Mouse (Mus musculus): ENCODE results near the gene Lcn10. TPM values are rescaled to one million over a fixed set of nuclear protein-coding genes. Genes with fewer than 3 reads are reported as not detected.

Lcn10 gene
- polyA plus RNA-seq, 1 experiment from 2014 or later = not detected

- Histone ChIP-seq H3K4me3 (ENCODE audit: low read length) (no peak overlapping the region), H3K27ac (ENCODE audit: low read length) (no peak overlapping the region), H3K9ac (ENCODE audit: low read length) (no peak overlapping the region), H3K4me1 (replicated peaks; ENCODE audit: control insufficient read depth, insufficient read depth, low read length) (no peaks in the 10 kb centered on the region), H3K4me2 (ENCODE audit: low read depth, low read length) (no peak overlapping the region), H3K27me3 (ENCODE audit: control insufficient read depth, insufficient read depth, low read depth, low read length) (no peaks in the 10 kb centered on the region), H3K36me3 (ENCODE audit: control insufficient read depth, insufficient read depth, low read length) (no peaks in the 10 kb centered on the region), H3K9me3 (ENCODE audit: control insufficient read depth, low read length) (no peaks in the 10 kb centered on the region)
- ATAC-seq (ENCODE audit: low read depth) = no peak
- WGBS = 55% methylated on average over 2 of the region's 2 CpGs
Measured at GRCm38 (mm10) chr2:25733199-25733930, 50.8 kb downstream of the Lcn10 start.

Other genes starting within 250 kb of the Lcn10 start
- 139 and 180 TPM in 2 replicates for gene Clic3, start 225.9 kb upstream of the Lcn10 start, polyA plus RNA-seq (2015; fragmentation: Nextera tagmentation; extraction: Ambion mirVana)
- 37.9 and 44.8 TPM in 2 replicates for gene Paxx, start 221.6 kb upstream of the Lcn10 start, polyA plus RNA-seq (2015; fragmentation: Nextera tagmentation; extraction: Ambion mirVana)
- 10.7 and 16.5 TPM in 2 replicates for gene Ptgds, start 212.7 kb upstream of the Lcn10 start, polyA plus RNA-seq (2015; fragmentation: Nextera tagmentation; extraction: Ambion mirVana)
- gene Lcn12, start 188.8 kb upstream of the Lcn10 start, polyA plus RNA-seq (2015; fragmentation: Nextera tagmentation; extraction: Ambion mirVana) = not detected in 2 replicates
- 80.8 and 81.1 TPM in 2 replicates for gene Fbxw5, start 182.0 kb upstream of the Lcn10 start, polyA plus RNA-seq (2015; fragmentation: Nextera tagmentation; extraction: Ambion mirVana)
- gene C8g, start 181.0 kb upstream of the Lcn10 start, polyA plus RNA-seq (2015; fragmentation: Nextera tagmentation; extraction: Ambion mirVana) = 6.5 and 7.3 TPM in 2 replicates
- 38.2 and 39.1 TPM in 2 replicates for gene Traf2, start 135.8 kb upstream of the Lcn10 start, polyA plus RNA-seq (2015; fragmentation: Nextera tagmentation; extraction: Ambion mirVana)
- gene Edf1, start 124.9 kb upstream of the Lcn10 start, polyA plus RNA-seq (2015; fragmentation: Nextera tagmentation; extraction: Ambion mirVana) = 319 and 355 TPM in 2 replicates
- 3.1 and 8.2 TPM in 2 replicates for gene Mamdc4, start 107.9 kb upstream of the Lcn10 start, polyA plus RNA-seq (2015; fragmentation: Nextera tagmentation; extraction: Ambion mirVana)
- 164 and 167 TPM in 2 replicates for gene Phpt1, start 107.5 kb upstream of the Lcn10 start, polyA plus RNA-seq (2015; fragmentation: Nextera tagmentation; extraction: Ambion mirVana)
- 0.21 TPM in 1 of 2 replicates, not detected in the other for gene Ajm1, start 101.0 kb upstream of the Lcn10 start, polyA plus RNA-seq (2015; fragmentation: Nextera tagmentation; extraction: Ambion mirVana)
- 60.7 and 61.8 TPM in 2 replicates for gene Rabl6, start 74.2 kb upstream of the Lcn10 start, polyA plus RNA-seq (2015; fragmentation: Nextera tagmentation; extraction: Ambion mirVana)
- 0.14 and 0.15 TPM in 2 replicates for gene Ccdc183, start 65.0 kb upstream of the Lcn10 start, polyA plus RNA-seq (2015; fragmentation: Nextera tagmentation; extraction: Ambion mirVana)
- gene Tmem141, start 60.7 kb upstream of the Lcn10 start, polyA plus RNA-seq (2015; fragmentation: Nextera tagmentation; extraction: Ambion mirVana) = 30.5 and 35.6 TPM in 2 replicates
- gene Fcna, start 54.7 kb upstream of the Lcn10 start, polyA plus RNA-seq (2015; fragmentation: Nextera tagmentation; extraction: Ambion mirVana) = 3.5 and 10.6 TPM in 2 replicates
- 0.33 TPM in 1 of 2 replicates, not detected in the other for gene Lcn8, start 29.6 kb upstream of the Lcn10 start, polyA plus RNA-seq (2015; fragmentation: Nextera tagmentation; extraction: Ambion mirVana)
- not detected in 2 replicates for gene Lcn5, start 24.8 kb upstream of the Lcn10 start, polyA plus RNA-seq (2015; fragmentation: Nextera tagmentation; extraction: Ambion mirVana)
- not detected in 2 replicates for gene Lcn6, start 5.9 kb upstream of the Lcn10 start, polyA plus RNA-seq (2015; fragmentation: Nextera tagmentation; extraction: Ambion mirVana)
- gene Obp2a, start 17.3 kb downstream of the Lcn10 start, polyA plus RNA-seq (2015; fragmentation: Nextera tagmentation; extraction: Ambion mirVana) = not detected in 2 replicates
- 60.2 and 63.4 TPM in 2 replicates for gene Bmyc, start 24.0 kb downstream of the Lcn10 start, polyA plus RNA-seq (2015; fragmentation: Nextera tagmentation; extraction: Ambion mirVana)
- not detected in 2 replicates for gene Obp2b, start 54.3 kb downstream of the Lcn10 start, polyA plus RNA-seq (2015; fragmentation: Nextera tagmentation; extraction: Ambion mirVana)
- not detected in 2 replicates for gene Lcn3, start 82.8 kb downstream of the Lcn10 start, polyA plus RNA-seq (2015; fragmentation: Nextera tagmentation; extraction: Ambion mirVana)
- not detected in 2 replicates for gene Lcn11, start 94.3 kb downstream of the Lcn10 start, polyA plus RNA-seq (2015; fragmentation: Nextera tagmentation; extraction: Ambion mirVana)
- gene Gm13539, start 99.5 kb downstream of the Lcn10 start, polyA plus RNA-seq (2015; fragmentation: Nextera tagmentation; extraction: Ambion mirVana) = not detected in 2 replicates
- not detected in 2 replicates for gene Glt6d1, start 133.1 kb downstream of the Lcn10 start, polyA plus RNA-seq (2015; fragmentation: Nextera tagmentation; extraction: Ambion mirVana)
- not detected in 2 replicates for gene Lcn9, start 140.4 kb downstream of the Lcn10 start, polyA plus RNA-seq (2015; fragmentation: Nextera tagmentation; extraction: Ambion mirVana)
- not detected in 2 replicates for gene Sohlh1, start 164.5 kb downstream of the Lcn10 start, polyA plus RNA-seq (2015; fragmentation: Nextera tagmentation; extraction: Ambion mirVana)
- 0.24 and 0.46 TPM in 2 replicates for gene Kcnt1, start 181.0 kb downstream of the Lcn10 start, polyA plus RNA-seq (2015; fragmentation: Nextera tagmentation; extraction: Ambion mirVana)